Mouse (Mus musculus) heart, postnatal 0 days (tissue): ENCODE measurements around the gene Dusp13. TPM values are rescaled to one million over a fixed set of nuclear protein-coding genes. Genes with fewer than 3 reads are reported as not detected.

Experiments used
- ATAC-seq: fragments of 200-750 bp; cut with Nextera tagmentation; 2 replicates; pipeline ENCODE4 v1.8.0; 2017; ENCODE audit warnings: low read depth, moderate number of reproducible peaks, moderate library complexity; ENCODE audit not compliant: insufficient read depth
- DNase-seq: peaks from one replicate; pipeline ENCODE4 v3.0.0-alpha.2; 2016; ENCODE audit warnings: low spot score
- H3K27ac ChIP-seq: fragments of 300-500 bp; sonication (generic); 2 replicates; pipeline ENCODE4 v1.5.1; 2014; ENCODE audit warnings: low read depth, mild to moderate bottlenecking
- H3K27me3 ChIP-seq: fragments of 300-500 bp; sonication (generic); 2 replicates; pipeline ENCODE4 v1.6.1; 2014; ENCODE audit warnings: low read length, mixed read lengths; ENCODE audit not compliant: control insufficient read depth, insufficient read depth
- H3K36me3 ChIP-seq: fragments of 300-500 bp; sonication (generic); replicated peaks from 2 replicates; pipeline ENCODE4 v1.6.1; 2014; ENCODE audit warnings: low read length, mixed read lengths; ENCODE audit not compliant: control insufficient read depth, insufficient read depth
- H3K4me1 ChIP-seq: fragments of 300-500 bp; sonication (generic); 2 replicates; pipeline ENCODE4 v1.6.1; 2014; ENCODE audit warnings: antibody characterized with exemption; ENCODE audit not compliant: control insufficient read depth, insufficient read depth
- H3K4me2 ChIP-seq: fragments of 300-500 bp; sonication (generic); 2 replicates; pipeline ENCODE4 v1.6.1; 2014; ENCODE audit warnings: low read depth, mild to moderate bottlenecking, low read length, moderate library complexity
- H3K4me3 ChIP-seq: fragments of 300-500 bp; sonication (generic); 2 replicates; pipeline ENCODE4 v1.5.1; 2014; ENCODE audit warnings: low read depth, low read length
- H3K9ac ChIP-seq: fragments of 300-500 bp; sonication (generic); replicated peaks from 2 replicates; pipeline ENCODE4 v1.6.1; 2014; ENCODE audit warnings: low read depth, low read length, mixed read lengths
- H3K9me3 ChIP-seq: fragments of 300-500 bp; sonication (generic); replicated peaks from 2 replicates; pipeline ENCODE4 v1.6.1; 2016; ENCODE audit warnings: low read length; ENCODE audit not compliant: control insufficient read depth
- CTCF ChIP-seq: IDR thresholded peaks from 2 replicates; pipeline ENCODE4 v1.5.1; 2016; ENCODE audit warnings: antibody characterized with exemption, control low read depth, low read depth
- EP300 ChIP-seq: IDR thresholded peaks from 2 replicates; pipeline ENCODE4 v1.6.1; 2016; ENCODE audit warnings: antibody characterized with exemption, low read depth
- WGBS: fragments of 180-500 bp; shearing (Covaris S2); extraction: QIAGEN DNeasy Blood & Tissue Kit; methylation state at CpG from one replicate; pipeline ENCODE4 v1.1.7; 2014; 5-methylcytosine and 5-hydroxymethylcytosine counted together
- polyA plus RNA-seq: library from polyadenylated mRNA; unstranded; fragments of >200 nt; fragmentation: Nextera tagmentation; extraction: Ambion mirVana; gene quantifications from 2 replicates; pipeline ENCODE4 v1.2.1, GENCODE M21; 2015
- total RNA-seq: library from RNA; depleted of rRNA; stranded (reverse); fragments of >200 nt; gene quantifications from 2 replicates; pipeline ENCODE4 v1.2.3, GENCODE M21; 2014; ENCODE audit warnings: low replicate concordance

Dusp13 gene
- total and polyA plus RNA-seq, 2 experiments from 2014 or later: not detected

DNA sequence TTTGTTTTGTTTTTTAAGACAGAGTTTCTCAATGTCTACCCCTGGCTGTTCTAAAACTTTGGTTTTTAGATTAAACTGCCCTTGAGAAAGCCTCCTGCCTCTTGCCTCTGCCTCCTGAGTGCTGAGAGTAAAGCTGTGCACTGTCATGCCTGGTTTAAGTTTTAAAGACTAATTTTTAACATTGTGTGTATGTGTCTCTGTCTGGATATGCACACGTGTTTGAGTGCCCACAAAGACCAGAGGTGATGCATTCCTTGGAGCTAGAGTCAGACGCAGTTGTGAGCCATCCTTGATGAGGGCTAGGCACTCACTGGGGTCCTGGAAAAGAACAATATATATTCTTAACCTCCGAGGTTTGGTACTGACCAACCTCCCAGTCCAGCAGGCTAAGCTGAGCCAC is 36.4 kb upstream of the Dusp13 start:
- ATAC-seq: no peak
- no peak overlapping the region for H3K4me2 ChIP-seq
- H3K4me3 ChIP-seq: no peak overlapping the region
- H3K27ac ChIP-seq: no peak overlapping the region
- no peaks in the 10 kb centered on the region for H3K9me3 ChIP-seq
- H3K27me3 ChIP-seq: no peaks in the 10 kb centered on the region
- WGBS: 76% methylated on average over 3 of the region's 3 CpGs
- DNase-seq: no peak
- no peak for TF ChIP-seq CTCF
- no peak for TF ChIP-seq EP300
- no peaks in the 10 kb centered on the region for H3K4me1 ChIP-seq
- no peak overlapping the region for H3K9ac ChIP-seq
- H3K36me3 ChIP-seq: peaks cover 40% of the 10 kb centered on the region; the same call in 1 of the 2 replicates

DNA sequence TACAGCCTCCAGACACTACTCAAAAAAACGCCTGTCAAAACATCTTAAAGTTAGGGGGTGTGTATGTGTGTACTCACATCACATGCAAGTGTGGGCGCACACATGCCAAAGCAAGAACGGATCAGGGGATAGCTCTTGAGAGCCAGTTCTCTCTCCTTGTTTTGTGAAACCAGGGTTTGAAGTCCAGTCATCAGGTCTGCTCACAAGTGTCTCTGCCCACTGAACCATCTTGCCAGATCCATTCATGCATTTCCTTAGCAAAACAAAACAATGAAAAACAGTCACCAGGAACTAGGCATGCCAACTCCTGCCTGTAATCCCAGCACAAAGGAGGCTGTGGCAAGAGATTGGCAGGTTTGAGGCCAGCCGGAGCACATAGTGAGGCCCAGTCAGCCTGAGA is 35.5 kb upstream of the Dusp13 start:
- Histone ChIP-seq H3K27ac (no peak overlapping the region), H3K4me1 (no peaks in the 10 kb centered on the region), H3K9me3 (no peaks in the 10 kb centered on the region), H3K27me3 (no peaks in the 10 kb centered on the region), H3K4me2 (no peak overlapping the region), H3K36me3 (peaks cover 37% of the 10 kb centered on the region; the same call in 1 of the 2 replicates), H3K9ac (no peak overlapping the region), H3K4me3 (no peak overlapping the region)
- ATAC-seq (no peak), DNase-seq (no peak)
- TF ChIP-seq CTCF: no peak
- no peak for TF ChIP-seq EP300
- 86% methylated on average over 4 of the region's 4 CpGs for WGBS

DNA sequence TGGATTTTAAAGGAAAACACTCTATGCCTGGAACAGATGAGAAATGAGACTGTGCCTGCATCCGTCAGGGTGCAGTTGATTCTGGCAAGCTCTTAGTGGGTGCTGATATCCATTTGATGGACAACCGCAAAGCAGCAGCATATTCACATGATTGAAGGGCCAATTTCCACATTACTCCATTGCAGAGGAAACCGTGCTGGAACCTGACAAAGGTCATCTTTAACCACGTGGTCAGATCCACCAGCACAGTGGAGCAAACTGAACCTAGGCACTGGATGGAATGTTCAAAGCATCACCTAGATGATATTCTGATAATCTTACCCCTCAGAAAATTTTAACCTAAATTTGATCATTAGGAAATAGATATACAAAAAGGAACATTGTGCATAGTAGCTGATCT is 25.2 kb upstream of the Dusp13 start:
- ATAC-seq: no peak
- H3K9me3 ChIP-seq: no peaks in the 10 kb centered on the region
- 89% methylated on average over 4 of the region's 4 CpGs for WGBS

DNA sequence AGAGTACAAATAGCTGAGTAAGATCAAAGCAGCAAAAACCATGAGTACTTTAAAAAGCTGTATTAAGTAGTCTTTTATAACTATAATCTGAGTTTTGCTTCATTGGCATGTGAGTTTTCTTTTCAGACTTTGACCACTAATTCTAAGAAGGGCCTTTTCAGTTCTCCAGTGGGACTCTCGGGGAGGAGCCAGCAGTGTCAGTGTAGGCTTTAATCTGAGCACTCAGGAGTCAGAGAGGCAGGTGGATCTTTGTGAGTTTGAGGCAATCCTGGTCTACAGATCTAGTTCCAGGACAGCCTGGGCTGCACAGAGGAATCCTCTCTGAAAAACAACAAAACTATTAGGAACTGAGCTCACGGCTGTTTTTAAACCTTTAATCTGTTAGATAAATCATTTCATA is 23.0 kb upstream of the Dusp13 start:
- H3K4me3 ChIP-seq: no peak overlapping the region
- no peaks in the 10 kb centered on the region for H3K9me3 ChIP-seq
- TF ChIP-seq CTCF (no peak), EP300 (no peak)
- no peak overlapping the region for H3K4me2 ChIP-seq
- no peaks in the 10 kb centered on the region for H3K4me1 ChIP-seq
- 70% methylated on average over 2 of the region's 2 CpGs for WGBS
- no peak overlapping the region for H3K27ac ChIP-seq
- H3K27me3 ChIP-seq: no peaks in the 10 kb centered on the region
- DNase-seq (no peak), ATAC-seq (no peak)
- peaks cover 28% of the 10 kb centered on the region for H3K36me3 ChIP-seq
- no peak overlapping the region for H3K9ac ChIP-seq

More for the DNA sequence above, 25.2 kb upstream of the Dusp13 start:
- Histone ChIP-seq H3K9ac (no peak overlapping the region), H3K4me3 (no peak overlapping the region), H3K27ac (no peak overlapping the region), H3K27me3 (no peaks in the 10 kb centered on the region), H3K4me2 (no peak overlapping the region), H3K4me1 (no peaks in the 10 kb centered on the region), H3K36me3 (peaks cover 43% of the 10 kb centered on the region)
- no peak for DNase-seq
- TF ChIP-seq EP300: no peak
- TF ChIP-seq CTCF: no peak

DNA sequence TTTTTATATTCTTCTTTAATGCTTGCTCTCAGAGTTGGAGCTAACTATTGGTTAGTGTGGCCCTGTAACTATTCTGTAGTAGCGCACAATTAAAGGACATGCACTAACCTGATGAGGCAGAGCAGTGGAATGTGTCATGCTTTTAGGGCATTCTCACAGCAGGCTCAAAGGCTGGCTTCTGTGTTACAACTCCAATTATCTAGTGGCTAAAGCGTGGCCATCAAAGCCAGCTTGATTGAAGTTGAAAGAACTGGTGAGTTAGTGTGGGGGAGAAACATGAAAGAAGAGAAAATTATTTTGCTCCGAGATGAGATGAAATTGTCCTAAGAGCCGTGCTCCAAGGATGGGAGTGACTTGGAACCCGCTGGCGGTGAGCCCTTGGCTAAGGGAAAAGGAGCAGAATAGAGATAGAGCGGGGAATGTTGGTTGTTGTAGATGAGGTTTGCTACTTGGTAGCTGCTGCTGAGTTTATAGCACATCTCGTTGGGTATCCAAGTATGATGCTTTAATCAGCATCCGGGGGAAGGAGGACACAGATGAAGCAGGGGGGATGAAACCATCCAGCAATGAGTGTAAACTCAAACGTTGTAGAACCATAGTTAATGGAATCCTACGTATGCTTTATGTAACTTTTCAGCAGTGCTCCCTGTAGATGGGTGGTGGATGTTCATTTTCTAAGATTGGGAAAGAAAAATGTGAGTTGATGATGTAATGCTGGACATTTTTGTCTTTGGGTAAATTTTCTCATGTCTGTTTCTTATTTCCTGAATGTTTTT is 21.7 kb upstream of the Dusp13 start:
- no peaks in the 10 kb centered on the region for H3K9me3 ChIP-seq
- H3K4me1 ChIP-seq: no peaks in the 10 kb centered on the region
- no peak overlapping the region for H3K9ac ChIP-seq
- H3K4me3 ChIP-seq: no peak overlapping the region
- TF ChIP-seq CTCF: no peak
- TF ChIP-seq EP300: no peak
- H3K27me3 ChIP-seq: no peaks in the 10 kb centered on the region
- DNase-seq (no peak), ATAC-seq (no peak)
- H3K36me3 ChIP-seq: peaks cover 20% of the 10 kb centered on the region
- H3K4me2 ChIP-seq: no peak overlapping the region
- H3K27ac ChIP-seq: no peak overlapping the region
- 73% methylated on average over 11 of the region's 11 CpGs for WGBS
